Mouse (Mus musculus): ENCODE measurements around the gene Il24.

Il24 gene

GRCm38 (mm10) chr1:130887354-130887753, at the start of gene Il24:
Il24 (minus strand) TSS chr1:130887454.
- no peak for DNase-seq (ENCODE audit: extremely low read depth, insufficient read length, low spot score)

GRCm38 (mm10) chr1:130936351-130936750, 49.1 kb upstream of the Il24 start:
- no peak for DNase-seq (ENCODE audit: extremely low read depth, insufficient read length, low spot score)

- DNase-seq (ENCODE audit: extremely low read depth, insufficient read length, low spot score): no peak
Observed at GRCm38 (mm10) chr1:130926484-130926883, 39.2 kb upstream of the Il24 start.

GRCm38 (mm10) chr1:130918323-130918980, 31.2 kb upstream of the Il24 start:
- DNase-seq (ENCODE audit: extremely low read depth, insufficient read length, low spot score): no peak

- no peak for DNase-seq (ENCODE audit: extremely low read depth, insufficient read length, low spot score)
Observed at GRCm38 (mm10) chr1:130911401-130912010, 24.3 kb upstream of the Il24 start, which contains the start of gene Il20. Il20 (minus strand) TSS chr1:130911451.

GRCm38 (mm10) chr1:130902505-130902904, 15.3 kb upstream of the Il24 start:
- peak; percentile 54 for DNase-seq (ENCODE audit: extremely low read depth, insufficient read length, low spot score)

GRCm38 (mm10) chr1:130894468-130894867, 7.2 kb upstream of the Il24 start:
- no peak for DNase-seq (ENCODE audit: extremely low read depth, insufficient read length, low spot score)

- DNase-seq (ENCODE audit: extremely low read depth, insufficient read length, low spot score): no peak
Observed at GRCm38 (mm10) chr1:130893329-130894040, 6.2 kb upstream of the Il24 start.

- DNase-seq (ENCODE audit: extremely low read depth, insufficient read length, low spot score): peak; percentile 65
Observed at GRCm38 (mm10) chr1:130892446-130892845, 5.2 kb upstream of the Il24 start.

GRCm38 (mm10) chr1:130883146-130883545, 4.1 kb downstream of the Il24 start:
- DNase-seq (ENCODE audit: extremely low read depth, insufficient read length, low spot score): no peak

- DNase-seq (ENCODE audit: extremely low read depth, insufficient read length, low spot score): peak; percentile 80
Observed at GRCm38 (mm10) chr1:130879927-130880326, 7.3 kb downstream of the Il24 start.

- DNase-seq (ENCODE audit: extremely low read depth, insufficient read length, low spot score): peak; percentile 17
Observed at GRCm38 (mm10) chr1:130877889-130878614, 9.2 kb downstream of the Il24 start.

GRCm38 (mm10) chr1:130876931-130877509, 10.2 kb downstream of the Il24 start:
- peak; percentile 27 for DNase-seq (ENCODE audit: extremely low read depth, insufficient read length, low spot score)

GRCm38 (mm10) chr1:130875910-130876309, 11.3 kb downstream of the Il24 start:
- peak; percentile 32 for DNase-seq (ENCODE audit: extremely low read depth, insufficient read length, low spot score)

GRCm38 (mm10) chr1:130875139-130875538, 12.1 kb downstream of the Il24 start:
- peak; percentile 18 for DNase-seq (ENCODE audit: extremely low read depth, insufficient read length, low spot score)

- no peak for DNase-seq (ENCODE audit: extremely low read depth, insufficient read length, low spot score)
Observed at GRCm38 (mm10) chr1:130872912-130873311, 14.3 kb downstream of the Il24 start.

GRCm38 (mm10) chr1:130865541-130866221, 21.6 kb downstream of the Il24 start, which contains the start of gene Fcmr:
Fcmr (plus strand) TSS chr1:130865669.
- no peak for DNase-seq (ENCODE audit: extremely low read depth, insufficient read length, low spot score)

- no peak for DNase-seq (ENCODE audit: extremely low read depth, insufficient read length, low spot score)
Observed at GRCm38 (mm10) chr1:130864741-130865140, 22.5 kb downstream of the Il24 start.

GRCm38 (mm10) chr1:130864238-130864637, 23.0 kb downstream of the Il24 start:
- no peak for DNase-seq (ENCODE audit: extremely low read depth, insufficient read length, low spot score)

- no peak for DNase-seq (ENCODE audit: extremely low read depth, insufficient read length, low spot score)
Observed at GRCm38 (mm10) chr1:130857456-130857855, 29.8 kb downstream of the Il24 start.
